Mouse (Mus musculus): Measurements from ENCODE around the gene Rpl39l. TPM values are rescaled to one million over a fixed set of nuclear protein-coding genes. Genes with fewer than 3 reads are reported as not detected.
"Not testable (repeated sequence)": the region's sequence is repeated elsewhere in the genome, so short reads cannot be mapped to it uniquely, and the experiment has no call there.

Gene Rpl39l
- 0.34 TPM in 1 of 2 replicates, not detected in the other for polyA plus RNA-seq (2015; fragmentation: Nextera tagmentation; extraction: Ambion mirVana)

GRCm38 (mm10) chr16:10170005-10170404, at the start of gene Rpl39l:
TSS of gene Rpl39l (plus strand) at chr16:10170226.
- Histone ChIP-seq H3K27ac (no peak within 1 kb of the TSS), H3K4me2 (no peak within 1 kb of the TSS), H3K36me3 (ENCODE audit: poor library complexity, severe bottlenecking) (no peaks in the 10 kb centered on the region), H3K9ac (no peak within 1 kb of the TSS), H3K4me3 (no peak within 1 kb of the TSS), H3K4me1 (no peaks in the 10 kb centered on the region), H3K27me3 (no peaks in the 10 kb centered on the region), H3K9me3 (replicated peaks) (no peaks in the 10 kb centered on the region)
- 89% methylated on average over 22 of the region's 22 CpGs for WGBS
- ATAC-seq: no peak

DNA sequence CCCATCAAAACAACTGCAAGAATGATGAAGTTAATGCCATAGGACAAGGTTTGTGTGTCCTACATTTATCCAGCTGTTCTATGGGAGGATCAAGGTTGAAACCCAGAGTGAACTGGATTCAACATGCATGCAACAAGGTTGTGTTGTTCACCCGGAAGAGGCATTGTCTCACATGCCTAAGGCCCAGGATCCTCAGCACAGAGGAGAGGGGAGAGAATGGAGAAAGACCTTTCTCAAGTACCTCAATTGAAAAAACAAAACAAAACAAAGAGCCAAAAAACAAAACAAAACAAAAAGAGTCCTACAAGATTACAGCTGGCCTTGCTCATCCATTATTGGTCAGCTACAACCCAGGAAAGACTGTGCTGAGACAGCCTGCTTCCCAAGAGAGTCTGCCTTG, 42.4 kb upstream of the Rpl39l start:
- Histone ChIP-seq H3K9ac (no peak overlapping the region), H3K4me2 (no peak overlapping the region), H3K27me3 (no peaks in the 10 kb centered on the region), H3K9me3 (replicated peaks) (no peaks in the 10 kb centered on the region), H3K36me3 (ENCODE audit: poor library complexity, severe bottlenecking) (no peaks in the 10 kb centered on the region), H3K4me3 (no peak overlapping the region), H3K4me1 (no peaks in the 10 kb centered on the region), H3K27ac (no peak overlapping the region)
- ATAC-seq: no peak
- 86% methylated on average over 1 of the region's 1 CpGs for WGBS

DNA sequence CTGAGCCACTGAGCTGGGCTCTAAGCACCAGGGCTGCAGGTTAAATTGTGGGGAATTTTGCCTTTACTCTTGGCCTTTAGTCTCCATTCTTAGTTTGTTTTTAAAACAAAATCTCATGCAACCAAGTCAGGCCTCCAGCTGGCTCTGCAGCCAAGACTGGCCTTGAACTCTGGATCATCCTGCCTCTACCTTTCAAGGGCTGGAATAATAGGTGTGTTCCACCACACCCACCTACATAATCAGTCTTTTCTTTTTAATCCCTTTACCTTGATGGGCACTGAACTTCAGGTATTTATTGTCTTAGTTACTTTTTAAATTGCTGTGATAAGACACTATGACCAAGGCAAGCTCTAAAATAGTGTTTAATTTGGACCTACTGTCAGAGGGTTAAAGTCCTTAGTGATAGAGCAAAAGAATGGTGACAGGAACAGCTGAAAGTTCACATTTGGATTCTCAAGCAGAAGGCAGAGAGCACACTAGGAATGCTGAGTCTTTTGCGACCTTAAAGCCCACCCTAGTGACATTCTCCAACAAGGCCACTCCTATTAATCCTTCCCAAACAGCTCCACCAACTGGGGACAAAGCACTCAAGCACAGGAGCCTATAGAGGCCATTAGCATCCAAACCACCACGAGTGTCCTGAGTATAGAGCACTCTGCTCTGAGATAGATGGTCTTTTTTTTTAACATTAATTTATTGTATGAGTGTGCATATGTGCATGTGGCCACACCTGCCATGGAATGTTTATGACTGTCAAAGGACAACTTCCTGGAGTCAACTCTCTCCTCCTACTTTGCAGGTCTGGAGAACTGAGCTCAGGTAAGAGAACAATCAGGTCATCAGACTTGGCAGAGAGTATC, 40.7 kb upstream of the Rpl39l start:
- WGBS: 71% methylated on average over 2 of the region's 2 CpGs
- no peak overlapping the region for H3K4me3 ChIP-seq
- ATAC-seq: no peak

GRCm38 (mm10) chr16:10143166-10143565, 26.9 kb upstream of the Rpl39l start:
- H3K27ac ChIP-seq: no peak overlapping the region
- H3K9ac ChIP-seq: no peak overlapping the region
- no peaks in the 10 kb centered on the region for H3K36me3 ChIP-seq (ENCODE audit: poor library complexity, severe bottlenecking)
- H3K4me1 ChIP-seq: no peaks in the 10 kb centered on the region
- no peak overlapping the region for H3K4me3 ChIP-seq
- WGBS: 89% methylated on average over 2 of the region's 2 CpGs
- no peaks in the 10 kb centered on the region for H3K9me3 ChIP-seq (replicated peaks)
- no peaks in the 10 kb centered on the region for H3K27me3 ChIP-seq
- H3K4me2 ChIP-seq: no peak overlapping the region
- no peak for ATAC-seq

More for the DNA sequence above, 40.7 kb upstream of the Rpl39l start:
- H3K27ac ChIP-seq: no peak overlapping the region
- no peaks in the 10 kb centered on the region for H3K4me1 ChIP-seq
- H3K27me3 ChIP-seq: no peaks in the 10 kb centered on the region
- H3K9me3 ChIP-seq (replicated peaks): no peaks in the 10 kb centered on the region
- H3K36me3 ChIP-seq (ENCODE audit: poor library complexity, severe bottlenecking): no peaks in the 10 kb centered on the region
- no peak overlapping the region for H3K9ac ChIP-seq
- no peak overlapping the region for H3K4me2 ChIP-seq

GRCm38 (mm10) chr16:10147401-10147800, 22.6 kb upstream of the Rpl39l start:
- ATAC-seq: no peak

DNA sequence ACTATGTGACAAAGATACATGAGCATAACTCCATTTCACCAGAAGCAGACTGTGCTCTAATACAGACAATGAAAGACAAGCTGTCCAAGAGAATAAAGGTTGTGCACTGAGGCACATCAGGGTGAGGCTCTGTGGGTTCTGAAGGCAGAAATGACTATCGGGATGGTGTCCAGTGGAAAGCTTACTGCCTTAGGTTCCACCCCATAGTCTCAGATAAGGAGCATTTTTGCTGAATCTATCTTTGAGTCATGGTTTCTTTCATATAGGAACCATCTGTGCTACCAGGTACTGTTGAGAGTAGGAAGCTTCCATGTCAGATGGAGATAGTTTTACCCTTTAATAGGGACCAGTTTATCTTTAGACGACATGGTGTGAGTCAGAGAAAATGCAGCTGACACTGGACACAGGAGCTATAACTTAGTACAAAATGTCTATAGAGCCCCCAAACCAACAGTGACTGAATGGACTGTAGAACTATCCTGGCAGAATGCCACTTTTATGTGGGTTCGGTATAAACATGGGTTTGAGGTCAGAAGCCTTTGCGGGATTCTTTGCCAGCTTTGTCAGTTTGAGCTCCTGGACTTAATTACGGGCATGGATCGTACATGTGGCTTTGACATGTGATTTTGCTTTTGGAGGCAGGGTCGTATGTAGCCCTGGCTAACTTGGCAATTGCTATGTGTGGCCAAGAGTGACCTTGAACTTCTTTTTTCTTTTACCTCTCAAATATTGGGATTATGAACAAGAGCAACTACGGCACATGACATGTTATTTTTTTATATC, 712 bp upstream of the Rpl39l start:
- Histone ChIP-seq H3K4me1 (no peaks in the 10 kb centered on the region), H3K27me3 (no peaks in the 10 kb centered on the region)
- WGBS: 96% methylated on average over 8 of the region's 8 CpGs

More at GRCm38 (mm10) chr16:10147401-10147800, 22.6 kb upstream of the Rpl39l start:
- 94% methylated on average over 5 of the region's 5 CpGs for WGBS
- Histone ChIP-seq H3K4me2 (no peak overlapping the region), H3K27ac (no peak overlapping the region), H3K4me3 (no peak overlapping the region), H3K36me3 (ENCODE audit: poor library complexity, severe bottlenecking) (no peaks in the 10 kb centered on the region), H3K27me3 (no peaks in the 10 kb centered on the region), H3K4me1 (no peaks in the 10 kb centered on the region), H3K9ac (no peak overlapping the region), H3K9me3 (replicated peaks) (no peaks in the 10 kb centered on the region)

GRCm38 (mm10) chr16:10171276-10171675, 1.2 kb downstream of the Rpl39l start:
- Histone ChIP-seq H3K9ac (no peak overlapping the region), H3K36me3 (ENCODE audit: poor library complexity, severe bottlenecking) (no peaks in the 10 kb centered on the region), H3K27ac (no peak overlapping the region), H3K27me3 (no peaks in the 10 kb centered on the region), H3K9me3 (replicated peaks) (no peaks in the 10 kb centered on the region), H3K4me3 (no peak overlapping the region), H3K4me1 (no peaks in the 10 kb centered on the region), H3K4me2 (no peak overlapping the region)
- no peak for ATAC-seq
- WGBS: 91% methylated on average over 4 of the region's 4 CpGs

More for the DNA sequence above, 712 bp upstream of the Rpl39l start:
- no peak for ATAC-seq
- Histone ChIP-seq H3K4me3 (no peak overlapping the region), H3K36me3 (ENCODE audit: poor library complexity, severe bottlenecking) (no peaks in the 10 kb centered on the region), H3K9ac (no peak overlapping the region), H3K27ac (no peak overlapping the region), H3K9me3 (replicated peaks) (no peaks in the 10 kb centered on the region), H3K4me2 (no peak overlapping the region)

DNA sequence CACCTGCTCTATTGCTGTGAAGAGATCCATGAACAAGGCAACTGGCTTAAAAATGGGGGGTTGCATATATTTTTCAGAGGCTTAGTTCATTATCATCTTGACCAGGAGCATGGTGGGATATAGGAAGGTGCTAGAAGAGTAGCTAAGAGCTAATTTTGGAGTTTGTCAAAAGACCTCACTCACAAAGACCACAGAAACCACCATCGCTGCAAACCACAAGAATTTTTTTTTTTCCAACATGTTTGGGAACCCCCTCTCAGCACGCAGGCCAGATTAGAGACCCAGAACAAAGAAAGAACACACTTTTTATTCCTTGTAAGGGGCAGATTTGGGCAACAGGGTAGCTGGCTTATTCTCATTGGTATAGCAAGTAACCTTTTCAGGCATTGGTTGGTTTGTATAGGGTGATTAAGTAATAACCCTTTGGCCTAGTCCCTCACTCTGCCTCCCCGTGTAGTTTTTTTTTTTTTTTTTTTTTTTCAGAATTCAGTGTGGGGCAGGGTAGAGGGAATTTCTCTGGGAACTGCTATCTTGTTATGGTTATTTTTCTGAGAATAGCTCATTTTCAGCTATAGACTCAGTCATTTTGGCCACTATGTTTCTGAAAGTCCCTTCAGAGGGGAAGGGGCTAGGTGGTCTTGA, 2.3 kb downstream of the Rpl39l start:
- 87% methylated on average over 3 of the region's 3 CpGs for WGBS
- Histone ChIP-seq H3K9me3 (replicated peaks) (peaks cover 4% of the 10 kb centered on the region), H3K36me3 (ENCODE audit: poor library complexity, severe bottlenecking) (no peaks in the 10 kb centered on the region), H3K27ac (no peak overlapping the region), H3K4me2 (no peak overlapping the region), H3K4me3 (no peak overlapping the region), H3K4me1 (no peaks in the 10 kb centered on the region), H3K9ac (no peak overlapping the region), H3K27me3 (no peaks in the 10 kb centered on the region)
- ATAC-seq: no peak

GRCm38 (mm10) chr16:10187461-10187860, 17.4 kb downstream of the Rpl39l start:
- H3K9me3 ChIP-seq (replicated peaks): peaks cover 38% of the 10 kb centered on the region
- not testable (repeated sequence) for H3K4me2 ChIP-seq; H3K4me1 ChIP-seq; H3K27me3 ChIP-seq; H3K36me3 ChIP-seq (ENCODE audit: poor library complexity, severe bottlenecking); H3K27ac ChIP-seq; H3K9ac ChIP-seq; H3K4me3 ChIP-seq; ATAC-seq
- 97% methylated on average over 10 of the region's 10 CpGs for WGBS

DNA sequence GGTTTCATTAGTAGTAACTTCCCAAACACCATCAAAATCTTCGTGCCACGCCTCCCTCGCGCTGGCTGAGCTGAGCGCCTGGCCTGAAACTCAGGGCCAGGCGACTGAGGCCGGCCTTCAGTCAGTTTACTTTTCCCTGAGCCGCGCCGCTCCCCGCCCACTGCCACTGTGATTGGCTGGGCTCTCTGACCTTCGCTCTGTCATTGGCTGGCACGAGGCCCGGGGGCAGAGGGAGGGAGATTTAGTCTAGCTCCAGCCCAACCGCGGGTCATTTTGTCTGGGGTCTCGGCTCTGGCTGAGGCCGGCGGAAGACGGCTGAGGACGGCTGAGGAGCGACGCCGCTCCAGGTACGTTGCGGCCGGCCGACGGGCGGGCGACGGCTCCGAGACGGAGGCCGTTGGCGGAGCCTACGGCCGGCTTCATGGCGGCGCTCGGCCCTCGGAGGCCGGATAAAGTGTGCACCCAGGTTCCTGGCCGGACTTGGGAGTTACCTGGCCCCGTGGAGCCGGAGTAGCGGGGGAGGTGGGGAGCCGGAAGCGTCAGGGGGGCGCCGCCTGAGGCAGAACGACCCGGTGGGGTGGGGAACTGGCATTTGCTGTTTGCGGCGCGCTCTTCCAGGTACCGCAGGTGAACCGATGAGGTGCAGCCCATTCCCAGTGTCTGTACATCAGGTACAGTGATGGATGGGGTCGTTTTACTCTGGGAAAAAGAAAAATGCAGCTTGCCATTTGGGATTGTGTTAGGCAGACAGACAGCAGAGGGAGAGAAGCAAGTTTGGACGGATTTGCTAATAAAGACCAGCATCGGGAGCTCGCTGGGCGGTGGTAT, 22.9 kb downstream of the Rpl39l start, which contains the start of gene Atf7ip2:
Gene Atf7ip2 (plus strand): TSS at position 34 of the 828 bp plus-strand sequence.
- WGBS: under 1% methylated on average over 63 of the region's 63 CpGs
- Histone ChIP-seq H3K9me3 (replicated peaks) (0 out of 2 replicates have a peak, but pooled peaks cover 2% of the 10 kb centered on the region), H3K36me3 (ENCODE audit: poor library complexity, severe bottlenecking) (no peaks in the 10 kb centered on the region), H3K4me2 (peak within 1 kb of the TSS; percentile 97), H3K4me1 (peaks cover 7% of the 10 kb centered on the region), H3K27ac (no peak within 1 kb of the TSS), H3K27me3 (peaks cover 5% of the 10 kb centered on the region; the same call in 1 of the 2 replicates), H3K9ac (peak within 1 kb of the TSS; percentile 61), H3K4me3 (peak within 1 kb of the TSS; percentile 60)
- peak; percentile 99 for ATAC-seq

DNA sequence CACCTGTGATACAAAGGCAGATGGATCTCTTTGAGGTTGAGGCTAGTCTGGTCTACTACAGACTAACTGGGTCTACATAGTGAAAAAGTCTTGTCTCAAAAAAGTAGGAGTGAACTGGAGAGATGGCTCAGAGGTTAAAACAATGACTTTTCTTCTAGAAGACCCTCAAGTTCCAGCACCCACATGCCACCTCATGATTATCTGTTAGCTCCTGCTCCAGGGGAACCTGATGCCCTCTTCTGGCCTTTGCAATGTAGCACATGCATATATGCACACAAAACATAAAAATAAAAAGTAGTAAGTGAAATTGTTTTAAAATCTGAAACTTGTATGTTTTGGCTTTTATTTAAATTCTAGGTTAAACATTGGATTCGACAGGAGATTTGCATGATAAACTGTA, 38.8 kb downstream of the Rpl39l start:
- no peaks in the 10 kb centered on the region for H3K4me1 ChIP-seq
- H3K27ac ChIP-seq: no peak overlapping the region
- H3K36me3 ChIP-seq (ENCODE audit: poor library complexity, severe bottlenecking): no peaks in the 10 kb centered on the region
- WGBS: 92% methylated on average over 1 of the region's 1 CpGs
- H3K9me3 ChIP-seq (replicated peaks): no peaks in the 10 kb centered on the region
- ATAC-seq: no peak
- H3K4me2 ChIP-seq: no peak overlapping the region
- no peak overlapping the region for H3K9ac ChIP-seq
- no peak overlapping the region for H3K4me3 ChIP-seq
- no peaks in the 10 kb centered on the region for H3K27me3 ChIP-seq
